Mouse (Mus musculus) large intestine, adult 2 months (tissue): ENCODE measurements at regions not wholly inside any gene's neighbourhood (a gene's known extent, or its start where the extent isn't known, plus 50 kb on each side); places are given as distances from the start of the nearest gene placed in this dataset.
"Not testable (repeated sequence)": the region's sequence is repeated elsewhere in the genome, so short reads cannot be mapped to it uniquely, and the experiment has no call there.

Experiments used
- DNase-seq: peaks from one replicate; pipeline ENCODE4 v3.0.0-alpha.2; 2012; ENCODE audit warnings: low read depth, low spot score
- WGBS: fragments of 180-500 bp; shearing (Covaris S2); methylation state at CpG from one replicate; pipeline ENCODE4 v1.1.7; 2018; 5-methylcytosine and 5-hydroxymethylcytosine counted together

DNA sequence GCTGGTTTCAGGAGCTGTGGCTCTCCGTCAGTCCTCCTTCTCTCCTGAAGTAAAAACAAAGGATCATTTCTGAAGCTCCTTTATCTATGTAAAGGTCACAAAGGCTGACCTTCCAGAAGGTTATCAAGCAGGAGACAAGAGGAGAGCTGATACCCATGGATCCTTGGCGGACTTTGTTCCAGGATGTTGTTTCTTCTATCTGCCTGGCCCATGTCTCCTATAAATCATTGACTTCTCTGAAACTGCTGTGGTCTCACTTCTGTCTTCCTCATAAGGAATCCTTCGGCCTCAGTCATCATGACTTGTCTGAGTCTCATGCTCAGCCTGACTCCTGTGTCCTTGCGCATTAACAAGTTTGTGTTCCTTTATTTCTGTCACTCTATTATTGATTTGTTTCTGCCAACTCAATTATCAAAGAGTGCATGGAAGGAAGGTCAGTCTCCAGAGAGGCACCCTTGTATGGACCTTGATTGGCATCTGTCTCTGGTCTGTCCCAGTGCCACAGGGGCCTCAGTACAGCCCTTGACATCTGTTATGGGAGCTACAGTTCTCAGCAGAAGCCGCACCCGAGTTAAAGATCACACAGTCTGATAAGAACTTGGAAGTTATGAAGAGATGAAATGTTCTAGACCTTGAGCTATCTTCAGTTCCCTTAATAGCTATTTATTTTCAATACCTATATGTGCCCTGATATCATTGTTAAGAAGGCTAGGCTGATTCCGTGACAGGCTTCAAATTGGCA is 53.2 kb upstream of the Dazl start:
- DNase-seq: no peak
- 61% methylated on average over 7 of the region's 7 CpGs for WGBS

DNA sequence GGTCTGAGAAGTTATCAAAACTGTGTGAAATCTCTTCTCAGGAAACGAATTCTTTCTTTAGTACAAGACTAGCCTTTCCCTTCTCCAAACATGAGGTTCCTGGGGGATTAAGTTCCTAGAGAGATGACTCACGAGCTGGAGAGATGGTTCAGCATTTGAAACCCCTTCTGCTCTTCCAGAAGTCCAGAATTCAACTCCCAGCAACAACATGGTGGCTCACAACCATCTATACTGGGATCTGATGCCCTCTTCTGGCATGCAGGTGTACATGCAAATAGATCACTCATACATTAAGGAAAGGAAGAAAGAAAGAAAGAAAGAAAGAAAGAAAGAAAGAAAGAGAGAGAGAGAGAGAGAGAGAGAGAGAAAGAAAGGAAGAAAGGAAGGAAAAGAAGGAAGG is 60.4 kb upstream of the Dazl start:
- WGBS: 58% methylated on average over 2 of the region's 2 CpGs
- DNase-seq: not testable (repeated sequence)

DNA sequence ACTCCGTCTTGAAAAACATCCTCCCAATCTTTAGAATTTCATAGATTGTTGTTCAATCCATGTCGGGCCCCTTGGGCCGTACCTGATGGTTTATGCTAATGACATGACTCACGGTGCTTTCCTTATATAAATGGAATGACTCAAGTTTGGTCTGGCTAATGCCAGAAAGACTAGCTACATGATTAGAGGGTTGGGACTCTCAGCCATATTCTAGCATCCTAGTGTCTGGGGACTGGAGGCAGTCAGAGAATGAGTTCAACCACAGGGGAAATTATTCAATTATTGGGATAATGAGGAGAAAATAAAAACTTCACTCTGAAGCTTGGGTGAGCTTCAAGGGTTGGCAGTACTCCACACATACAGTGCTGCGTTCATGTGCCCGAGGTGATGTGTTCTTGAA is 60.9 kb upstream of the Dazl start:
- WGBS: 75% methylated on average over 6 of the region's 6 CpGs

DNA sequence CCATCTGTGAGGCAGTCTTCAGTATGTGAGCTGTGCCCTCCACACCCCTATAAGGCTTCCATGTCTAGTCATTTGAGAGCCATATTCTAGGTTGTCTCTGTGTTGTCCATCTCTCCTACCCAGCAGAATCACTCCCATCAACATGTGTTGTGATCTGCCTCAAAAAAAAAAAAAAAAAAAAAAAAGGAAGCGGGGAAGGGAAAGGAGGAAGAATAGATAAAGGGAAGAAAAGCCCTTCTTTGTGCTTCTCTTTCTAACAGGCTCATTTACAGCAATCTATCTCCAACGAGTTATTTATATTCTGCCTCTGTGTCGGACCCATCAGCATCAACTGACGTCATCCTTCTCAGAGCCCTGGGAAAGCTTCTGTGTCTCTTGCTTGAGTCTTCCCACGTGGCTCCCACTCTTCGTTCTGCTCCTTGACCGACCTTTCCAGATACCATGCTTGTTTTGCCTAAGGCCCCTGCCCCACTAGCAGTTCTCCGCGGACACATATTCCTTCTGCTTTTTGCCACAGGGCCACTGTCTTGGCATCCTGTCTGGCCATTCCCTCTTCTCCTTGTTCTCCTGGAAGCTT is 68.3 kb upstream of the Dazl start:
- no peak for DNase-seq
- 74% methylated on average over 9 of the region's 9 CpGs for WGBS

More for the DNA sequence above, 60.9 kb upstream of the Dazl start:
- DNase-seq: no peak

DNA sequence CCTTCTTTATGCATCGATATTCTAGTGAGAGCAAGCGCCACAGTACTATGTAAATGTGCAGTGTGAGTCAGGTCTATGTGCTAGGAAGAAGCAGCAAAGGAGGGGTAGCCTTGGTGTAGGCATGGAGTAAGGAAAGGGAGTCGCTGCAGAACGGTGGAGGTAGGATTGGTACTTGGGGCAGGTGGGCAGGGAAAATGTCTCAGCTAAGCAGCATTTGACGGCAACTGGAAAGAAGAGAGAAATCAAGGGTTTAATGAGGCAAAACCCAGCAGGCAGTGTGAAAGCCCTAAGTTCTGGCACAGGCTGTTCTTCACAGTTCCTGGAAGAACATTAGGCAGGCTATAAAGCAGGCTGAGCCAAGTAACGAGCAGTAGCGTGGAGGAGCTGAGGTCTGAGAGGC is 72.0 kb upstream of the Dazl start:
- DNase-seq: no peak
- WGBS: 91% methylated on average over 7 of the region's 7 CpGs

DNA sequence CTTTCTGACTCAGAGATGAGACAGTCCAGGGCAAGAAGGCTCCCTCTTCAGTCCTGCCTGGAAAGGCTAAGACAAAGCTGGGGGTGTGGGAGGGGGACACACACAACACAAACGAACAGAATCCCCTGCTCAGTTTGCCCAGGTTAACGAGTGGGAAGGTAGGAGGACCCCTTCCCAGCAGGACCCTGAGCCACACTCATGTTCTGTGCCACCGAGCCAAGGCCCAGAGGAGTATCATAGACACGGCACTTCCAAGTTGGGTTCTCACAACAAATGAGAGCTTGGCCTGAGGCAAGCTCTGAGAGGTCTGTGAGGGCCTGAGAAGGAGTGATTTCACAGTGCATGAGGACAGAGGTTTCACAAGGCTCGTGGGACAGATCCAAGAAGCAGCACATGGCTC is 72.7 kb upstream of the Dazl start:
- no peak for DNase-seq
- WGBS: 73% methylated on average over 5 of the region's 5 CpGs

DNA sequence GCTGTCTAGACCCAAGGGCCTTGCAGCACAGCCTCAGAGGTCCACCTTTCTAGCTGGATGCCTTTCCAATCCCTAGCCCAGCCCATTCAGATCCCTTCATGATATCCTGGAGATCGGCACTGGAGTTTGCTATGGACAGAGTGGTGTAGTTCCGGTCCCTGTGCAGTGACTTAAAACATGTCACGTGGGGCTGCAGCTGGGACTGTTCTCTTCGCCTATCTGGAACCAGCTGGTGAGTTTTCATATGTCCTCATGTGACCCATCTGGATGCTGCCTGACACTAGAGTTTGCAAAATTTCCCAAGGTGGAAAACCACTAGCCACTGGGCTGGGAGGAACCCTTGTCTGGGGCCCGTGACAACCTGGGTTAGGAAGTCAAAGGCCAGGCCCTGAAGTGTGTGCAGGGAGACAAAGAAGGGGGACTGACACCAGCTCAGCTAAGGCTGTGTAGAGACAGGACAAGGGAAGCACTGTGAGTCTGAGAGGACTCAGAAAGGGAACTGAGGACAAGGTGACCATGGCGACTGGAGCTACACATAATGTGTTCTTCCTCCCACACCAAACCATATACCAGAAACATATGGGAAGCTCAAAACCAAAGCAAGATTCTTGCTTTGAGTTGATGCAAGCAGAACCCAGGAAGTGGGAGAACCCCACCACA is 75.9 kb upstream of the Dazl start:
- WGBS: 75% methylated on average over 6 of the region's 6 CpGs
- DNase-seq: no peak

DNA sequence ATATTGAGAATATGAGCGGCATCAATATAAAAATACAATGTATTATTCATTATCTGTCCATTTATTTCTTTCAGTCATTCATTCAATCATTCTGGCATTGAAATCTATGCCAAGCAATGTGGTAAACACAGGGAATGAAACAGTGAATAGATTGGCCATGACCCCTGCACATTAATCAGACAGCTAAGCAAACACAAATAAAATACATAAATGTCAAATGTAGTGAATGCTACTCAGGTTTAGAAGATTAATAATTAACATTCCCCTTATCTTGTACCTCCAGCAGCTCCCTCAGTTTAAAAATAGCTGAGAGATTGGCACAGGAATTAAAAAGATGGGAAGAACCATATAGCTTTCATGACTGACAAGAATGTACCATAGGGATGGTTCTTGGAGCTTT is 77.0 kb upstream of the Dazl start:
- WGBS: 57% methylated on average over 1 of the region's 1 CpGs

DNA sequence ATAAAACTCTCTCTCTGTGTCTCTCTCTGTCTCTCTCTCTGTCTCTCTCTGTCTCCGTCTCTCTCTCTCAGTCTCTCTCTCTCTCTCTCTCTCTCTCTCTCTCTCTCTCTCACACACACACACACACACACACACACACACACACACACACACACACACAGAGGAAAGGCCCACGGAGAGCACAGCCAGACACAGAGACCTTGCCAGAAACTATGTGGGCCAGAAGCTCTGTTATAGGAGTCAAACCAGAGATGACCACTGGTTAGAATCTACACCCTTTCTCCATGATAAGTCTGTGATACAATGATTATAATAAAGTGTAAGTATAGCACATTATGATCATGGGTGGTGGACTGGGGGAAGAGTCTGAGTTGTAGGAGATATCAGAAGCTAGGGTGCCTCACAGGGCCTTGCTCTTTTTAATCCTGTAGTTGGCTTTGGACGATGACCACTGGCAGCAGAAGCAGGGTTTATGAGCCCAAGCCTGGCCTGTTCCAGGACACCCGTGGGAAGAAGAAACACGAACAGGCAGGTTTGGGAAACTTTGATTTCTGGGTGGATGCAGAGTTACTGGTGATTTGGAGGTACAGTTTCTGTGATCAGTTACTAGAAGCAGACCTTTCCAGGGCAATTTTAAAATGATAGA is 80.2 kb upstream of the Dazl start:
- WGBS: 70% methylated on average over 5 of the region's 5 CpGs

More for the DNA sequence above, 77.0 kb upstream of the Dazl start:
- DNase-seq: no peak

DNA sequence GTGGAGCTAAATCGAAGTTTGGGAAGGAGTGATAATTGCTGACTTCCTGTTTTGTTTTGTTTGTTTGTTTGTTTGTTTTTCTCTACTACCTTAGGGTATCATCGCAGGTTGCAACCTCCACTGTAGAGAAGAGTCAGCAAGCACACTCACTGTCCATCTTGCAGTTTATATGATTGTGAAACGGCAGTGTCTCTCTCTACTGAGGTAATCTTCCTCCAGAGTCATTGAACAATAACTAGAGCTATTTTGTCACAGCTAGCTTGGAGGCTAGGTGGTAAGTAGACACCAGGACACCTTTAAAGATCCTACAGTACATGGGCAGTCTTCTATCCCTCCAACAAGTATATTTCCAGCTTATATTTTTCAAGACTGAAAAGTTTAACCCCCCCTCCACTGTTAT is 82.0 kb upstream of the Dazl start:
- WGBS: 70% methylated on average over 3 of the region's 3 CpGs
- no peak for DNase-seq

More for the DNA sequence above, 80.2 kb upstream of the Dazl start:
- no peak for DNase-seq

DNA sequence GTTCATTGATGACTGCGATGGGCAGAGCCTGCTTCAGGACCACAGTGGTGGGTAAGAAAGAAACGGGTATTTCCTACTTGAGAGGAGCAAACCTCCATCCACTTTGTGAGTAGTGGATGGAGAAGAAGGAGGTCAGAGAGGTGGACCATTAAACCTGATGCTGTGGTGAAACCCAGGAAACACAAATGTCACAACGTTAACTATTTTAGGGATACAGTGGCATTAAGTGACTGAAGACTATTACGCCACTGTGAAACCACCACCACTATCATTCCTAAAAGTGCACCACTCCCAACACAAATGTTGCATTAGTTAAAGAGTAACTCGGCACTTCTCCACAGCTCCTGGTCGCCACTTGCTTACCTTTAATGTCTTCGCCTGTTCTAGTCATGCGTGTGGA is 83.3 kb upstream of the Dazl start:
- no peak for DNase-seq
- WGBS: 50% methylated on average over 8 of the region's 8 CpGs

DNA sequence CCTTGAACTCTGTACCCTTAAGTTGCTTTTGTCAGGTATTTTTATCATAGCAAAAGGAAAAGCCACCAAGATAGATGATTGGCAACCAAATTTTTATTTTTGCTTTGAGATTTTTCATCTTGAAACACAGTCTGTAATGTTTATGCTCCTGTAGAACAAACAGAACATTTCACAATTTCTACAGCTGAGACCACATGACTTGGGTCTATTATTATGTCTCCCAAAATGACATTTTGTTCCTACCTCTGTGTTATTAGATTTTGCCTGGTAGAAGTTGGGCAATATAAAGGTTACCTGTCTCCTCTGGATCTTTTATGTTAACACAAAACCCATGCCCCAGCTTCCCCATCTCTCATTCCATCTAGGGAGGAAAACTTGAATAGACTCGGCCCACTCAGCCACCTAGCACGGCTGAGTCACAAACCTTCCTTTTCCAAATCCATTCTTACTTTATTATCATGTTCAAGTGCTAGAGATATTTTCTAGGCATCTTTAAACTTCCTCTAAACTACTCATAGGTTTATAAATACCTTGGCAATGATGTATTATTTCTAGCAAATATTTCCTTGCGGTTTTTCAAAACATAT is 84.8 kb upstream of the Dazl start:
- 87% methylated on average over 3 of the region's 3 CpGs for WGBS
- no peak for DNase-seq

DNA sequence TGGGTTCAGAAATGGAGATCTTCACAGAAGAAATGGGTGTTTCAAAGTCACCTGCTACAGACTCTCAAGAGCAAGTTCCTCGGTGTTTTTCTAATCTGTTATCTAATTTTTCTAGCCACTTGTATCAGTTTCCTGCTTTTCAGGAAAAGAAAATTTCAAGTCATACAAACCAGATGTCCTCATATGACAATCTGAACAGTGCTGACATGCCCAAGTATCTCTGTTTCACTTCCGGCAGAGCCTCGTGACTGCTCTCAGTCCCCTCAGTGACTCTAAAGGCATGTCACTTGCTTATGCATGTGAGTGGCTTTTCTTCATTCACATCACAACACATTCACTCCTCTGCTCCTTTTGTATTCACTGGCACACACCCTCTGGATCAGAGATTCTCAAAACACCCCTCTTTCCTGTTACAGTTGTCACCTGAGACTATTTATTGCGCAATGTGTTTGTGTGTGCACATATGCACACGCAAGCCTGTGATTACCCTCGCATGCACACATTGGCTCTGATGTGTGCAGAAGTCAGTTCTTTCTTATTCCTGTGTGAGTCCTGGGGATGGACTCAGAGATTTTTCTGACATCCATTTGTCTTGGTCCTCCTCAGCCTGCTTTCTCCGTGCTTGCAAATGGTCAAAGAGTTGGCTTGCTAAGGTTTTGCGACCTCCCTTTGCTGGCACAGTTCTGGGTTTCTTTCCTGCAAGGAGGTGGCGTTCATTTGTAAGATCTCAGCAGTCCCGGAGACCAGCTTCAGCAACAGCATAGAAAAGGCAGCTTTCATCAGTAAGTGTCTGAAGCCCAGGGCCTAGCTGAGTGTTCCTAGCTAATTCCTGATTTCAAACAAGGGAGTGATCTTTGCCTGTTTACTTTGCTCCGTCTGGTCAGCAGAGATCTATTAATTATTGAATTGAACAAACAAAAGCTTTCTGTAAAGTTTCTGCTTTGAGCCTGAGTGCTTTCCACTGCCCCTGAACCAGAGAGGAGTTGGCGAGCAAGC is 95.6 kb upstream of the Dazl start:
- 69% methylated on average over 12 of the region's 12 CpGs for WGBS
- DNase-seq: no peak

DNA sequence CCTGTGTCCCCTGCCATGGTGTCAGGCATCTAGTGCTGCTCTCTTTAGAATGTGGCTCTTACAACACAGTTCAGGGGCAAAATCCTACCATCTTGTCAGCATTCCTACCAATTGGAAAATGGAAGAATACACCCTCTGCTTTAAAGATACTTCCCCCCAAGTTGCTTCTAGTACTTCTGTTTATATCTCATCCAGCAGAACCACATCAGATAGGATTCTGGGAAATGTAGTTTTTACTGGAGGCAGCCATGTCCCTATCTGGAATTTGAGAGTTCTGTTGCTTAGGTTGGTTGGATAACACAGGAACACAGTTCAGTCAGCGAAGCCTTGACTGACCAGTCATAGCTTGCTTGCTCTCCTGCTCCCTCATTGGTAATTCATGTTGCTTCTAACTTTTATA is 96.7 kb upstream of the Dazl start:
- WGBS: 97% methylated on average over 1 of the region's 1 CpGs
- DNase-seq: no peak

DNA sequence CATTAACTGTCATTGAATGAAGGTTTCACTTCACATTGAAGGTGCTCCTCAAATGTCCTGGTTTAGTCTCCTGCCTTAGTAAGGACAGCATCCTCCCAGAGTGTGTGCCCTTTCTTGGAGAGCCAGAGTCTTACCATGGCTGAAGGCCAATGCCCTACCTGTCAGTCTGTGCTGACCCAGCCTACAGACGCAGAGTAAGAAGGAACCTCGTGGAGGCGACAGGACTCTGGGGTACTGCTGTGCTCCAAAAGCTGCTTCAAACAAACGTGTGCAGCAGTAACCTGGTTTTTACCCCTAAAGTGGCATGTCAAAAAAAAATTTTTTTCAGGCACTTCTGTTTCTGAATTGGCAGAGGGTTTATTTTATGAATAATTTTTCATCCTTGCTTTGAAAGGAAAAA is 97.8 kb upstream of the Dazl start:
- DNase-seq: no peak
- 86% methylated on average over 4 of the region's 4 CpGs for WGBS

DNA sequence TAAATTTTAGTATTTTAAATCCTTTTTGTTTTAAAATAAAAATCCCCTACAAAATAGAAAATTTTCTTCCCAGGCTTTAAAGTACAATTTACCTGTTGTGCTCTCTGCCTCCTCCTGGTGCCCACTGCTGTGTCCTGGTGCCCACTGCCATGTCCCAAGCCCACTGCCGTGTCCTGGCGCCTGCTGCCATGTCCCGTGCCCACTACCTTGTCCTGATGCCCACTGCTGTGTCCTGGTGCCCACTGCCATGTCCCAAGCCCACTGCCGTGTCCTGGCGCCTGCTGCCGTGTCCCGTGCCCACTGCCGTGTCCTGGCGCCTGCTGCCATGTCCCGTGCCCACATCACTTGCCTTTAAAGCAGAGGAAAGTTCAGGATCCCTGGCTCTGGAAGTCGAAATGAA is 98.6 kb upstream of the Dazl start:
- 93% methylated on average over 11 of the region's 11 CpGs for WGBS
- DNase-seq: no peak

DNA sequence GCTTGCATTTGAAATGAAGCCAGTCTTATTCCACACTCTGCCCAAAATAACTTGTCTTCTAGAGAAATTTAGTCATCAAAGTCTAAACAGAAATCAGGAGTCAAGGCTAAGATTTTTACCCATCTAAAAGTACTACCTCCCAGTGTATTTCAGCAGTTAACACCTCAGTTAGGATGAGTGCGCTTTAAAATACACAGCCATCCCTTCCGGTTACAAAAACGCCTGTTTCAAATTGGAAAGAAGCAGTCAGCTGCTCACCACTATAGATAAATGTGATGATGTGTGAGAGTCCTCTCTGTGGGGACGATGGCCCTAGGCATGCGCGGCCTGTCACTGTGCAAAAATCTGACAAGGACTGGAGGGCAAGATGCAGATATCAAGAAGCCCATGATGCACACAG is 99.0 kb upstream of the Dazl start:
- WGBS: 96% methylated on average over 6 of the region's 6 CpGs
- no peak for DNase-seq

DNA sequence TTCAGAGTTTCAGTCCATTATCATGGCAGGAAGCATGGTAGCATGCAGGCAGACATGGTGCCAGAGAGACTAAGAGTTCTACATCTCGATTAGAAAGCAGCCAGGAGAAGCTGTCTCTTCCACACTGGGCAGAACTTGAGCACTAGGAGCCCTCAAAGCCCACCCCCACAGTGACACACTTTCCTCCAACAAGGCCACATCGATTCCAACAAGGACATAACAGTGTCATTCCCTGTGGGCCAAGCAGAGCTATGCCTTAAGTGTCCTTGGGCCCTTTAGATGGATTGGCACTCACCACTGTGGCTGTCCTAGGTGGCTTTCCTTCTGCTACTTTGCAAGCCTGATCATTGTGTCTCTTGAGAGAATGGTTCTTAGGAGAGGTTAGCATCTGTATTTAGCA is 99.5 kb upstream of the Dazl start:
- 84% methylated on average over 2 of the region's 2 CpGs for WGBS
- DNase-seq: no peak

DNA sequence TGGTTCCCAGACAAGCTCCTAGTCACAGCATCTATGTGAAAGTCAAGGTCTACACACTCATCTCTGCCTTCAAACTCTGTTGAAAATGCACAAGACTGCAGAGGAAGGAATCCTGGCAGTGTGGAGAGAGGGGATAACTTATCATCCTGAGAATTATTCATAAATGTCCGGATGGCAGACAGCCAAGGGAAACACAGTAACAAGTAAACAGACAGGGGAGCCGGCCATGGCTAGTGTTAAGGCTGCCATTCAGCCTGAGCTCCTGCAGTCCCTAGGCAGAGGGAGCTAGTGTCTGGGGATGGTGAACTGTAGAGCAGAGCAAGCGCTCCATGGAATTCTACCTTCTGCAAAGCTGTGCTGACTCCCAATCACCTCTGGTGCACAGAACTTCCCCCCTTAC is 100.3 kb upstream of the Dazl start:
- DNase-seq: no peak
- 40% methylated on average over 3 of the region's 3 CpGs for WGBS
